Comparison of ENCODE assay signal across 10 mouse cellular contexts in genomic region chr16:49407956-49408795, GRCm38 (mm10).
DNase-seq lines count a peak whose midpoint lies in the region; ATAC-seq and TF ChIP-seq lines count a peak whose summit lies in the region.
"Had no signal": no experiment of that assay in that cellular context is flagged by ENCODE, and none has a peak within 500 bp of the region (broad histone marks: within the 10 kb centered on the region; RNA-seq: fewer than 3 reads in every experiment).

No protein-coding gene starts in this region.

- peak overlapping the region; percentile 24; the same call in 1 of the 2 replicates for H3K4me3 ChIP-seq in heart, embryonic 10.5 days
- no peak overlapping the region for H3K4me3 ChIP-seq in embryonic facial prominence, embryonic 13.5 days
- H3K4me3 ChIP-seq in kidney, postnatal 0 days (replicated peaks; ENCODE audit: low read depth, low read length) = no peak overlapping the region
- H3K4me3 ChIP-seq in midbrain, embryonic 15.5 days = no peak overlapping the region

- no peak for TF ChIP-seq CTCF in kidney, postnatal 0 days (IDR thresholded peaks at IDR 0.05; ENCODE audit: low read depth)

- H3K27me3 ChIP-seq in heart, embryonic 10.5 days (ENCODE audit: insufficient read depth, poor library complexity, severe bottlenecking) = no peaks in the 10 kb centered on the region
- no peaks in the 10 kb centered on the region for H3K27me3 ChIP-seq in embryonic facial prominence, embryonic 13.5 days
- no peaks in the 10 kb centered on the region for H3K27me3 ChIP-seq in kidney, postnatal 0 days (ENCODE audit: insufficient read depth, low read length)
- H3K27me3 ChIP-seq in midbrain, embryonic 15.5 days (replicated peaks) = no peaks in the 10 kb centered on the region

- H3K4me1 ChIP-seq in heart, embryonic 10.5 days = peaks cover 6% of the 10 kb centered on the region; the same call in 1 of the 2 replicates
- 0 out of 2 replicates have a peak, but pooled peaks cover 3% of the 10 kb centered on the region for H3K4me1 ChIP-seq in embryonic facial prominence, embryonic 13.5 days
- no peaks in the 10 kb centered on the region; the same call in 1 of the 2 replicates for H3K4me1 ChIP-seq in kidney, postnatal 0 days (replicated peaks; ENCODE audit: insufficient read depth, low read length)
- peaks cover 8% of the 10 kb centered on the region for H3K4me1 ChIP-seq in midbrain, embryonic 15.5 days

- intact Hi-C loops in heart, postnatal 14 days (cut with DNase I) = no loop called here

- peak overlapping the region; percentile 39 for H3K4me2 ChIP-seq in embryonic facial prominence, embryonic 13.5 days
- H3K4me2 ChIP-seq in kidney, postnatal 0 days (ENCODE audit: low read length) = peak overlapping the region; percentile 37
- peak overlapping the region; percentile 20 for H3K4me2 ChIP-seq in midbrain, embryonic 15.5 days

- H3K9me3 ChIP-seq in heart, embryonic 10.5 days = no peaks in the 10 kb centered on the region
- H3K9me3 ChIP-seq in embryonic facial prominence, embryonic 13.5 days = no peaks in the 10 kb centered on the region
- H3K9me3 ChIP-seq in kidney, postnatal 0 days (replicated peaks; ENCODE audit: low read length) = no peaks in the 10 kb centered on the region
- H3K9me3 ChIP-seq in midbrain, embryonic 15.5 days = no peaks in the 10 kb centered on the region

- no peaks in the 10 kb centered on the region for H3K36me3 ChIP-seq in heart, embryonic 10.5 days
- H3K36me3 ChIP-seq in embryonic facial prominence, embryonic 13.5 days = no peaks in the 10 kb centered on the region
- no peaks in the 10 kb centered on the region for H3K36me3 ChIP-seq in kidney, postnatal 0 days (ENCODE audit: insufficient read depth, low read length)
- no peaks in the 10 kb centered on the region for H3K36me3 ChIP-seq in midbrain, embryonic 15.5 days (replicated peaks)

- H3K9ac ChIP-seq in embryonic facial prominence, embryonic 13.5 days = no peak overlapping the region
- H3K9ac ChIP-seq in kidney, postnatal 0 days (ENCODE audit: low read depth, low read length) = no peak overlapping the region
- H3K9ac ChIP-seq in midbrain, embryonic 15.5 days = no peak overlapping the region

- no peak overlapping the region for H3K27ac ChIP-seq in heart, embryonic 10.5 days
- H3K27ac ChIP-seq in embryonic facial prominence, embryonic 13.5 days = no peak overlapping the region
- no peak overlapping the region for H3K27ac ChIP-seq in kidney, postnatal 0 days
- peak overlapping the region; percentile 48 for H3K27ac ChIP-seq in midbrain, embryonic 15.5 days

- 27% methylated on average over 16 of the region's 16 CpGs for WGBS in heart, embryonic 10.5 days
- WGBS in embryonic facial prominence, embryonic 13.5 days = 20% methylated on average over 16 of the region's 16 CpGs
- 10% methylated on average over 16 of the region's 16 CpGs for WGBS in kidney, postnatal 0 days
- 33% methylated on average over 16 of the region's 16 CpGs for WGBS in midbrain, embryonic 15.5 days

- DNase-seq in heart, embryonic 10.5 days (ENCODE audit: low spot score) = no peak
- DNase-seq in heart, postnatal 14 days = no peak
- DNase-seq in kidney, postnatal 0 days (ENCODE audit: low spot score) = peak; percentile 73
- DNase-seq in right cerebral cortex, adult 2 months (ENCODE audit: low spot score in 2 of 2) = no peak
- DNase-seq in lung, postnatal 14 days = no peak
- DNase-seq: layer of hippocampus, adult 9-11 months; thymus, postnatal 36 days had no signal

- ATAC-seq in embryonic facial prominence, embryonic 13.5 days (ENCODE audit: insufficient number of reproducible peaks, insufficient read depth, low FRiP score, low TSS enrichment, low read depth) = no peak
- ATAC-seq in kidney, postnatal 0 days (replicated peaks; ENCODE audit: low FRiP score, low read depth) = peak; percentile 33; the same call in 1 of the 2 replicates
- ATAC-seq in midbrain, embryonic 15.5 days (replicated peaks) = peak; percentile 84
- ATAC-seq in granulocyte monocyte progenitor cell, adult 5-6 weeks (replicated peaks; ENCODE audit: poor library complexity, severe bottlenecking) = no peak

Comparison
In these comparisons a context has a peak if more than half of its experiments do, and no peak if none do; other contexts are left out.
1. ATAC-seq: peak in kidney, postnatal 0 days (single experiment) and midbrain, embryonic 15.5 days (single experiment); none in embryonic facial prominence, embryonic 13.5 days (single experiment) and granulocyte monocyte progenitor cell, adult 5-6 weeks (single experiment).
2. Peak in every context shown above with its lines, with median percentiles within 50 percentile points of each other: H3K4me2 ChIP-seq.